Comparison of ENCODE assay signal across 15 mouse cellular contexts in the genomic region with DNA sequence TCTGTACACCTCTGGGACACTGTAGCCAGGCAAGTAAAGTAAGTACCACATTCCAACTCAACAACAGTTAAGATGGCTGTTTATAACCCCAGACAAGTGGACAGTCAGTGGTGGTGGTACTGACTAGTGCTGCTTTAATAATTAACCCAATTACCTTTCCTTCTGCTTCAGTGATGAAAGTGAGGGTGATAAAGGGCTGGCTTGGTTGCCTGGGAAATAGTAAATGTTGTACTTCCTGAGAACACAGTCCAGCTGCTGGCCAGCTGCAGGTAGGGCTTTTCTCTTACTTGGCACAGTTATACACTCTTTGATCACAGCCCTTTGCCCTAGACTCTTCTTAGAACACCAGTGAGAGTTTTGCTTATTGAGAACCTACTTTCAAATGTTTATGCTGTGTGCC.
DNase-seq lines count a peak whose midpoint lies in the region; ATAC-seq lines count a peak whose summit lies in the region.
"Had no signal": no experiment of that assay in that cellular context is flagged by ENCODE, and none has a peak within 500 bp of the region (broad histone marks: within the 10 kb centered on the region; RNA-seq: fewer than 3 reads in every experiment).

No protein-coding gene starts in this region.

- no peaks in the 10 kb centered on the region for H3K36me3 ChIP-seq in hindbrain, embryonic 14.5 days (replicated peaks; ENCODE audit: control insufficient read depth, insufficient read depth)
- H3K36me3 ChIP-seq: embryonic facial prominence, embryonic 13.5 days had no signal

- H3K9ac ChIP-seq in hindbrain, embryonic 14.5 days, result no peak overlapping the region
- H3K9ac ChIP-seq: embryonic facial prominence, embryonic 13.5 days; liver, embryonic 14.5 days had no signal

- peak; percentile 7 for DNase-seq in forelimb bud, embryonic 11.5 days (ENCODE audit: low read depth, low spot score)
- DNase-seq in kidney, adult 11 months, result peak; percentile 83
- peak; percentile 35 for DNase-seq in kidney, postnatal 10 days
- peak; percentile 28 for DNase-seq in retina, postnatal 1 day
- no peak for DNase-seq in hindbrain, embryonic 14.5 days (ENCODE audit: low spot score)
- DNase-seq in right cerebral cortex, postnatal 25 days, result no peak
- no peak for DNase-seq in frontal cortex, adult 2 months (ENCODE audit: extremely low spot score in 1 of 2, low spot score in 1 of 2)
- no peak for DNase-seq in left cerebral cortex, adult 8-10 months (ENCODE audit: low spot score in 2 of 2)
- DNase-seq: cerebellum, adult 2 months; heart, adult 2 months; lung, postnatal 36 days had no signal

- H3K4me3 ChIP-seq in hindbrain, embryonic 14.5 days (replicated peaks; ENCODE audit: low read length), result no peak overlapping the region
- H3K4me3 ChIP-seq: embryonic facial prominence, embryonic 13.5 days; heart, adult 2 months had no signal

- H3K4me2 ChIP-seq in hindbrain, embryonic 14.5 days (replicated peaks), result no peak overlapping the region
- H3K4me2 ChIP-seq: embryonic facial prominence, embryonic 13.5 days; midbrain, embryonic 11.5 days had no signal

- H3K27me3 ChIP-seq in hindbrain, embryonic 14.5 days (ENCODE audit: control insufficient read depth, insufficient read depth, low read length), result no peaks in the 10 kb centered on the region
- H3K27me3 ChIP-seq: embryonic facial prominence, embryonic 13.5 days had no signal

- no peaks in the 10 kb centered on the region for H3K4me1 ChIP-seq in hindbrain, embryonic 14.5 days (replicated peaks; ENCODE audit: control insufficient read depth, insufficient read depth, low read length)

- H3K9me3 ChIP-seq in hindbrain, embryonic 14.5 days (ENCODE audit: control insufficient read depth, low read length), result no peaks in the 10 kb centered on the region
- H3K9me3 ChIP-seq: embryonic facial prominence, embryonic 13.5 days had no signal

- H3K27ac ChIP-seq in hindbrain, embryonic 14.5 days, result no peak overlapping the region
- H3K27ac ChIP-seq: embryonic facial prominence, embryonic 13.5 days; heart, adult 2 months; liver, embryonic 14.5 days had no signal

- no peak for ATAC-seq in hindbrain, embryonic 14.5 days (ENCODE audit: low FRiP score)
- ATAC-seq: hindbrain, embryonic 16.5 days had no signal

Comparison
In these comparisons a context has a peak if more than half of its experiments do, and no peak if none do; other contexts are left out.
1. DNase-seq: peak in forelimb bud, embryonic 11.5 days (single experiment), kidney, adult 11 months (single experiment), kidney, postnatal 10 days (single experiment) and retina, postnatal 1 day (single experiment); none in hindbrain, embryonic 14.5 days (single experiment), right cerebral cortex, postnatal 25 days (single experiment), frontal cortex, adult 2 months (0 of 2) and left cerebral cortex, adult 8-10 months (0 of 2).